ENCODE assay signal across 8 mouse cellular contexts in genomic region chr4:110028461-110029188, GRCm38 (mm10). TPM values are rescaled to one million over a fixed set of nuclear protein-coding genes. Genes with fewer than 3 reads are reported as not detected.
A peak's percentile ranks its signal among the peaks of the same experiment; 100 is the strongest.
DNase-seq lines count a peak whose midpoint lies in the region; ATAC-seq and TF ChIP-seq lines count a peak whose summit lies in the region.

No protein-coding gene starts in this region.

- no peak overlapping the region for H3K27ac ChIP-seq in gastrocnemius, adult 2 months
- no peak overlapping the region for H3K27ac ChIP-seq in heart, embryonic 12.5 days (ENCODE audit: poor library complexity, severe bottlenecking)

- H3K4me2 ChIP-seq in heart, embryonic 12.5 days = no peak overlapping the region

- no peak for DNase-seq in gastrocnemius, adult 2 months
- no peak for DNase-seq in gastrocnemius, postnatal 36 days
- DNase-seq in CD4-positive, CD25-positive, alpha-beta regulatory T cell, adult 2 months (ENCODE audit: low read depth, low spot score) = peak; percentile 59
- DNase-seq in cerebellum, adult 9-10 months = peak; percentile 42
- DNase-seq in layer of hippocampus, adult 9-10 months (ENCODE audit: low spot score) = peak; percentile 29
- DNase-seq in neural tube, embryonic 10.5 days (ENCODE audit: extremely low spot score, low spot score) = peak; percentile 44
- DNase-seq in urinary bladder, postnatal 4 days (ENCODE audit: low spot score in 2 of 2) = no peak

- WGBS in heart, embryonic 12.5 days = 60% methylated on average over 6 of the region's 6 CpGs

- H3K4me1 ChIP-seq in heart, embryonic 12.5 days (replicated peaks) = no peaks in the 10 kb centered on the region

- ATAC-seq in heart, embryonic 12.5 days (ENCODE audit: insufficient number of reproducible peaks, low FRiP score) = 0 out of 2 replicates have a peak, but pooled peaks have one; percentile 29

- intact Hi-C loops in gastrocnemius, adult 2 months (cut with DNase I) = no loop called here
- intact Hi-C loops in gastrocnemius, postnatal 36 days (cut with DNase I) = no loop called here

- peaks cover 12% of the 10 kb centered on the region for H3K27me3 ChIP-seq in heart, embryonic 12.5 days (replicated peaks)

- H3K36me3 ChIP-seq in heart, embryonic 12.5 days = no peaks in the 10 kb centered on the region

- no peaks in the 10 kb centered on the region for H3K9me3 ChIP-seq in heart, embryonic 12.5 days (replicated peaks)

- H3K4me3 ChIP-seq in gastrocnemius, adult 2 months = no peak overlapping the region
- H3K4me3 ChIP-seq in heart, embryonic 12.5 days = no peak overlapping the region

- peak; percentile 66 for TF ChIP-seq CTCF in gastrocnemius, adult 2 months (IDR thresholded peaks at IDR 0.05)

- H3K9ac ChIP-seq in heart, embryonic 12.5 days = no peak overlapping the region

RNA-seq across cellular contexts. Expression of gene Dmrta2, which starts 50.8 kb away (rescaled TPM):
- under 1 TPM in 1 of 2 experiments, not detected in 1; 0.08 TPM for total RNA-seq in gastrocnemius, adult 2 months (2021)
- total RNA-seq in gastrocnemius, postnatal 36 days (2021) = not detected
- polyA plus RNA-seq in heart, embryonic 12.5 days (2016; fragmentation: Nextera tagmentation; extraction: Ambion mirVana) = 0.13 TPM in 1 of 2 replicates, not detected in the other

Comparison
In these comparisons a context has a peak if more than half of its experiments do, and no peak if none do; other contexts are left out.
1. DNase-seq: peak in CD4-positive, CD25-positive, alpha-beta regulatory T cell, adult 2 months (single experiment), cerebellum, adult 9-10 months (single experiment), layer of hippocampus, adult 9-10 months (single experiment) and neural tube, embryonic 10.5 days (single experiment); none in gastrocnemius, adult 2 months (single experiment), gastrocnemius, postnatal 36 days (0 of 2) and urinary bladder, postnatal 4 days (0 of 2).